Mouse (Mus musculus): ENCODE results near the gene Emc10. TPM values are rescaled to one million over a fixed set of nuclear protein-coding genes. Genes with fewer than 3 reads are reported as not detected.

The Emc10 gene
- 100 to 1,000 TPM in 1 of 2 experiments, 10 to 100 TPM in 1; 94.2 to 161 TPM for polyA plus RNA-seq (2012; fragmentation: generic; extraction: Trizol)

GRCm38 (mm10) chr7:44495992-44496770 is at the start of gene Emc10, which contains the start of gene Fam71e1:
TSS of gene Emc10 (minus strand) at chr7:44496529.
TSS of gene Fam71e1 (plus strand) at chr7:44496581.

GRCm38 (mm10) chr7:44531946-44532732 is 35.8 kb upstream of the Emc10 start, which contains the start of gene Spib:
TSS of gene Spib (minus strand) at chr7:44532071.

GRCm38 (mm10) chr7:44524502-44524901 is 28.2 kb upstream of the Emc10 start, which contains the start of gene Mybpc2:
TSS of gene Mybpc2 (minus strand) at chr7:44524656.

GRCm38 (mm10) chr7:44467811-44468411 is 28.4 kb downstream of the Emc10 start, which contains the start of gene Josd2:
TSS of gene Josd2 (plus strand) at chr7:44467980.

GRCm38 (mm10) chr7:44465111-44465510 is 31.2 kb downstream of the Emc10 start, which contains the start of gene Aspdh:
TSS of gene Aspdh (plus strand) at chr7:44465391.

Other genes starting within 250 kb of the Emc10 start
- under 1 TPM; 0.89 to 0.97 TPM for gene 1700028J19Rik, start 249.8 kb downstream of the Emc10 start, polyA plus RNA-seq (2012; fragmentation: generic; extraction: Trizol)
- gene 2410002F23Rik, start 249.8 kb downstream of the Emc10 start, polyA plus RNA-seq (2012; fragmentation: generic; extraction: Trizol) = 10 to 100 TPM; 21.2 to 41.3 TPM
- gene Acp4, start 239.2 kb downstream of the Emc10 start, polyA plus RNA-seq (2012; fragmentation: generic; extraction: Trizol) = under 1 TPM in 1 of 2 experiments, not detected in 1; 0.04 TPM
- gene Gm15517, start 235.1 kb downstream of the Emc10 start, polyA plus RNA-seq (2012; fragmentation: generic; extraction: Trizol) = not detected
- 1 to 10 TPM in 1 of 2 experiments, under 1 TPM in 1; 0.39 to 2.5 TPM for gene Clec11a, start 189.6 kb downstream of the Emc10 start, polyA plus RNA-seq (2012; fragmentation: generic; extraction: Trizol)
- under 1 TPM in 1 of 2 experiments, not detected in 1; 0.07 TPM for gene Shank1, start 186.3 kb downstream of the Emc10 start, polyA plus RNA-seq (2012; fragmentation: generic; extraction: Trizol)
- gene Syt3, start 112.4 kb downstream of the Emc10 start, polyA plus RNA-seq (2012; fragmentation: generic; extraction: Trizol) = under 1 TPM; 0.01 to 0.21 TPM
- gene 1700008O03Rik, start 110.7 kb downstream of the Emc10 start, polyA plus RNA-seq (2012; fragmentation: generic; extraction: Trizol) = under 1 TPM; 0.04 to 0.28 TPM
- gene Lrrc4b, start 67.5 kb downstream of the Emc10 start, polyA plus RNA-seq (2012; fragmentation: generic; extraction: Trizol) = under 1 TPM; 0.01 to 0.22 TPM
- gene Aspdh, start 31.1 kb downstream of the Emc10 start, polyA plus RNA-seq (2012; fragmentation: generic; extraction: Trizol) = not detected
- gene Josd2, start 28.5 kb downstream of the Emc10 start, polyA plus RNA-seq (2012; fragmentation: generic; extraction: Trizol) = 100 to 1,000 TPM; 107 to 119 TPM
- gene Fam71e1, start 52 bp upstream of the Emc10 start, polyA plus RNA-seq (2012; fragmentation: generic; extraction: Trizol) = 1 to 10 TPM; 2.9 to 7.9 TPM
- gene Mybpc2, start 28.1 kb upstream of the Emc10 start, polyA plus RNA-seq (2012; fragmentation: generic; extraction: Trizol) = under 1 TPM in 1 of 2 experiments, not detected in 1; 0.07 TPM
- gene Spib, start 35.5 kb upstream of the Emc10 start, polyA plus RNA-seq (2012; fragmentation: generic; extraction: Trizol) = under 1 TPM in 1 of 2 experiments, not detected in 1; 0.83 TPM
- 100 to 1,000 TPM in 1 of 2 experiments, 10 to 100 TPM in 1; 32.0 to 112 TPM for gene Pold1, start 52.3 kb upstream of the Emc10 start, polyA plus RNA-seq (2012; fragmentation: generic; extraction: Trizol)
- 100 to 1,000 TPM in 1 of 2 experiments, 10 to 100 TPM in 1; 64.4 to 108 TPM for gene Nr1h2, start 57.4 kb upstream of the Emc10 start, polyA plus RNA-seq (2012; fragmentation: generic; extraction: Trizol)
- under 1 TPM; 0.05 to 0.11 TPM for gene Napsa, start 75.9 kb upstream of the Emc10 start, polyA plus RNA-seq (2012; fragmentation: generic; extraction: Trizol)
- under 1 TPM in 1 of 2 experiments, not detected in 1; 0.01 TPM for gene Kcnc3, start 94.1 kb upstream of the Emc10 start, polyA plus RNA-seq (2012; fragmentation: generic; extraction: Trizol)
- gene Myh14, start 174.3 kb upstream of the Emc10 start, polyA plus RNA-seq (2012; fragmentation: generic; extraction: Trizol) = under 1 TPM in 1 of 2 experiments, not detected in 1; 0.02 TPM
- gene Izumo2, start 212.2 kb upstream of the Emc10 start, polyA plus RNA-seq (2012; fragmentation: generic; extraction: Trizol) = not detected